Mouse (Mus musculus) G1E (cell line): Measurements from ENCODE around the gene Rasgrp2.

Source experiments
- CTCF ChIP-seq: IDR thresholded peaks from 2 replicates; pipeline ENCODE4 v1.5.1; 2012; ENCODE audit warnings: low read depth, low read length, inconsistent platforms, mixed read lengths
- GATA1 ChIP-seq: IDR thresholded peaks from 2 replicates; pipeline ENCODE4 v1.6.1; 2012; ENCODE audit warnings: borderline replicate concordance, low read length, inconsistent platforms, mixed read lengths
- GATA2 ChIP-seq: IDR thresholded peaks from 2 replicates; pipeline ENCODE4 v1.6.1; 2012; ENCODE audit warnings: low read depth, low read length, inconsistent platforms, borderline replicate concordance
- POLR2AphosphoS5 ChIP-seq: IDR thresholded peaks from 2 replicates; pipeline ENCODE4 v1.6.1; 2012; ENCODE audit warnings: low read depth, low read length, inconsistent platforms; ENCODE audit not compliant: insufficient replicate concordance
- TAL1 ChIP-seq: conservative IDR thresholded peaks from 2 replicates; pipeline ENCODE4 v1.6.1; 2012; ENCODE audit warnings: low read depth, low read length, inconsistent platforms, mixed read lengths

DNA sequence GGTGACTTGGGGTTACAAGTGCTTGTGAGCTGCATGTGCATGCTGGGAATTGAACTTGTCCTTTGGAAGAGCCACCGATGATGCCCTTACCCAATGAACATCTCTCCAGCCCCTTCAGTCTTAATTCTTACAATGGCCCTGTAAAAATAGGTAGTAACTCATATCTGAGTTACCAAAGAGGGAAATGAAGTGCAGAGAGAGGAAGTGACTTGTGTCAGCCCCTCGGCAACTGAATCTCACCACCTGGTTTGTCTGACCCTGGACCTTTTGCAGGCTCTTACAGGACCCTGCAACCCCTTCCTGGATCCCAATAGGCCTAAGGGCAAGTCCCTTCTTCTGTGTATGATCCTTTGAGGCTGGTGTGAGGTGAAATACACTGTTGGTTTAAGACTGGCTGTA is 47.0 kb upstream of the Rasgrp2 start:
- TF ChIP-seq CTCF = no peak
- no peak for TF ChIP-seq TAL1
- TF ChIP-seq GATA1 = no peak
- no peak for TF ChIP-seq POLR2AphosphoS5
- no peak for TF ChIP-seq GATA2
